Mouse (Mus musculus): ENCODE measurements at regions not wholly inside any gene's neighbourhood (a gene's known extent, or its start where the extent isn't known, plus 50 kb on each side); places are given as distances from the start of the nearest gene placed in this dataset.

DNA sequence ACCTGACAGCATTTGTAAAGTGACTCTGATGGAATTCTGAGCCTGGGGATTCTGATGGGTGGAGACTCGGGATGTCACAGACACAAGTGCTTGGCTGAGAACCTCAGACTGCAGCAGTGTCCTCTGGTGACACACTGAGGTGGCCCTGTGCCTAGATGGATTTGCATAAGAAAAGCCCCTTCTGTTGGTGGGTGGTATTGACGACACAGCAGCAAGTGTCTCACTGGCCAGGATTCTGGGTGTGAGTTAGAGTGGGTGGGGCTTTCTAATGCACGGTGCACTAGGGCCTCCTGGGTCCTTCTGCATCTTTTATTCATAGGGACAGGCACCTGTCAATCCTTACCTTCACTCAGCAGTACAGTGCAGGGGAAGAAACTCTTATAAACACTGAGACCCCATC, 100.9 kb upstream of the Kazn start:
- no peak for DNase-seq (ENCODE audit: extremely low spot score, low spot score)

DNA sequence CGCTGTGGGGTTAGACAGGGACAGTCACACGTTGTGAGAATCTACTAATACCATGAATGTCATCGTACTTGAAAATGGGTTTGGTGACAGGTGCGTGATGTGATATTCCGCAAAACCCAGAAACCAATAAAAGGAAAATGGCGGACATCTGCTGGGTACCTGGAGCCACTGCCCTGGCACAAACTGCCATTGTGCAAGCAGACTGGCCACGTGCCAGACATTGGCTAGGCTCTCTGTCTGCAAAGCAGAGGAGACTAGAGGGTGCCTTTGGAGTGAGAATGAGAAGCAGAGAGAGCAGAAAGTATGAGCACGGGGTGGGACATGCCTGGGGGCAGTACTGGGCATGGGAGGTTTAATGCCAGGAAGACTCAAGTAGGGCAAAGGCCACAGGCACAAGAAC, 98.5 kb upstream of the Kazn start:
- Histone ChIP-seq H3K36me3 (replicated peaks) (no peaks in the 10 kb centered on the region; the same call in 1 of the 2 replicates), H3K9me3 (no peaks in the 10 kb centered on the region; the same call in 1 of the 2 replicates), H3K27me3 (ENCODE audit: poor library complexity, severe bottlenecking) (no peaks in the 10 kb centered on the region), H3K4me1 (peaks cover 22% of the 10 kb centered on the region), H3K27ac (no peak overlapping the region), H3K4me3 (no peak overlapping the region)
- DNase-seq (ENCODE audit: extremely low spot score, low spot score), result no peak
- whole genome bisulfite sequencing, result 92% methylated on average over 8 of the region's 8 CpGs

More for the DNA sequence above, 100.9 kb upstream of the Kazn start:
- Histone ChIP-seq H3K4me1 (peaks cover 33% of the 10 kb centered on the region), H3K27me3 (ENCODE audit: poor library complexity, severe bottlenecking) (no peaks in the 10 kb centered on the region), H3K9me3 (no peaks in the 10 kb centered on the region; the same call in 1 of the 2 replicates), H3K36me3 (replicated peaks) (peaks cover 3% of the 10 kb centered on the region; the same call in 1 of the 2 replicates), H3K4me3 (no peak overlapping the region), H3K27ac (no peak overlapping the region)
- WGBS, result 21% methylated on average over 3 of the region's 3 CpGs

DNA sequence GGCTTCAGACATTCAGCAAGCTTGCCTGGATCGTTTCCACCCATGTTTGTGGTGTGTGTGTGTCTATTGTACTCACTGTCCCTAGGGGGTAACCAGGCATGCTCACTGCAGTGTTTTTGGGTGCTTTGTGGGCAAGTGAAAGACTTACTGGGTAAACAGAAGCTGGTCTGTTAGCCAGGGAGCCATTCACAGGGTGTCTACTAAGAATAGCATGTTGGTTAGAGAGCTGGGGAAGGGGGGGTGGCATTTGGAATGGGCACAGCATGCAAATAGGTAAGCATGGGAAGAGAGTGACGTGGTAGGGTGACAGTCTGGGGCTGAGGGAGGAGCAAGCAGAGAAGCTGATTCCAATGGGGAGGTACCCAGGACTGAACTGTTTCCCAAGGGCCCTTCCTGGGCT, 97.7 kb upstream of the Kazn start:
- H3K9me3 ChIP-seq, result no peaks in the 10 kb centered on the region; the same call in 1 of the 2 replicates
- H3K4me3 ChIP-seq, result no peak overlapping the region
- DNase-seq (ENCODE audit: extremely low spot score, low spot score), result no peak
- no peaks in the 10 kb centered on the region; the same call in 1 of the 2 replicates for H3K36me3 ChIP-seq (replicated peaks)
- 68% methylated on average over 2 of the region's 2 CpGs for WGBS
- peaks cover 17% of the 10 kb centered on the region for H3K4me1 ChIP-seq
- peak overlapping the region; percentile 2; the same call in 1 of the 2 replicates for H3K27ac ChIP-seq
- no peaks in the 10 kb centered on the region for H3K27me3 ChIP-seq (ENCODE audit: poor library complexity, severe bottlenecking)

DNA sequence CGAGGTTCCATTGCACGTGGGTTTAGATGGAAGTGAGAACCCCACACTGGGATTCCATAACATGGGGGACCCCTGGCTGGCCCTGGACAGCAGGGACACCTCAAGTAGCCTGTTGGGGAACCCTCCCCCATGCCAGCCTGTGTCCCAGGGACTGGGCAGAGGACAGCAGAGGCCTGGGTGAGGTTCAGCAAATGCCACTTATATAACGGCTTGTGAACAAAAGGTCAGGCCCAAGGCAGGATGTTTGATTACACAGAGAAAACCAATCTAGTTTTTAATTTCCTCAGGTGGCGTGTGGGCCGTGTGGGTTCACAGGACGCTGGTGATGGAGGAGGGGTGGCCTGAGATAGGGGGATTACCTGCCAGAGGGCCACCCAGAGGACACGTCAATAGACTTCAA, 94.9 kb upstream of the Kazn start:
- no peaks in the 10 kb centered on the region for H3K4me1 ChIP-seq
- 90% methylated on average over 7 of the region's 7 CpGs for WGBS
- H3K27me3 ChIP-seq (ENCODE audit: poor library complexity, severe bottlenecking), result no peaks in the 10 kb centered on the region
- no peak for DNase-seq (ENCODE audit: extremely low spot score, low spot score)
- no peak overlapping the region for H3K4me3 ChIP-seq
- no peak overlapping the region for H3K27ac ChIP-seq
- no peaks in the 10 kb centered on the region; the same call in 1 of the 2 replicates for H3K36me3 ChIP-seq (replicated peaks)
- peaks cover 19% of the 10 kb centered on the region; the same call in 1 of the 2 replicates for H3K9me3 ChIP-seq

DNA sequence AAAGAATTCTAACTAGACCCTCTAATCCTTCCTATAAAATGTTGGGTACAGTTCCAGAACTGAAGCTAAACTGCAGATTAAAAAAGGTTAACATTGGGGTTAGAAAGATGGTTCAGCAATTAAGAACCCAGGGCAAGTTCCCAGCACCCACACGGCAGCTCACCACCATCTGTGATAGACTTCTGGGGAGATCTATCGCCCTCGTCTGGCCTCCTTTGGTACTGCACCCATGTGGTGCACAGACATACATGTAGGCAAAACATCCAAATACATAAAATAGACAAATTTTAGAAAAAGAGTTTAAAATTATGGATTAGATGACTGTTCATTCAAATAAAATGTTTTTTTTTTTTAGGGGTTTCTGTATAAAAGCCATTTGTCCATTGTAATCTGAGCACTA, 91.4 kb upstream of the Kazn start:
- H3K4me1 ChIP-seq, result no peaks in the 10 kb centered on the region
- H3K27me3 ChIP-seq (ENCODE audit: poor library complexity, severe bottlenecking), result no peaks in the 10 kb centered on the region
- no peaks in the 10 kb centered on the region; the same call in 1 of the 2 replicates for H3K36me3 ChIP-seq (replicated peaks)
- no peak overlapping the region for H3K4me3 ChIP-seq
- 90% methylated on average over 3 of the region's 3 CpGs for WGBS
- no peak overlapping the region for H3K27ac ChIP-seq
- DNase-seq (ENCODE audit: extremely low spot score, low spot score), result no peak
- peaks cover 26% of the 10 kb centered on the region; the same call in 1 of the 2 replicates for H3K9me3 ChIP-seq

DNA sequence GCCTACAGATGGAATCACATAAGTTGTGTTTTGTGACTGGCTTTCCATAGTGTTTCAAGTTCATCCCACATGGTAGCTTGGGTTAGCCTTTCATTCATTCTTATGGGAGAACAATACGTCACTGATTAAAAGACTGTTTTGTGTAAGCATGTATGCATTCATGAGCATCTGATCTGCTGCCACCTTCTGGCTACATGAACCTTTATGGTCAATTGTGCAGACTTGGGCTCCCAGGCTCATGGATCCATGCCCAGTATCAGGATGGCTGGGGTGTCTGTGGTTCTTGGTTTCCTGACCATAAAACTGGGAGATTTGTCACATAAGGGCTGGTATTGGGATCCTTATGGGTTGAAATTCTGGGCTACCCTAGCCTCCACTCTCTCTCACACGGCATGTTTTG, 90.4 kb upstream of the Kazn start:
- Histone ChIP-seq H3K4me1 (no peaks in the 10 kb centered on the region), H3K27me3 (ENCODE audit: poor library complexity, severe bottlenecking) (no peaks in the 10 kb centered on the region), H3K4me3 (no peak overlapping the region), H3K36me3 (replicated peaks) (no peaks in the 10 kb centered on the region), H3K9me3 (peaks cover 26% of the 10 kb centered on the region; the same call in 1 of the 2 replicates), H3K27ac (no peak overlapping the region)
- DNase-seq (ENCODE audit: extremely low spot score, low spot score), result no peak
- 92% methylated on average over 2 of the region's 2 CpGs for WGBS

DNA sequence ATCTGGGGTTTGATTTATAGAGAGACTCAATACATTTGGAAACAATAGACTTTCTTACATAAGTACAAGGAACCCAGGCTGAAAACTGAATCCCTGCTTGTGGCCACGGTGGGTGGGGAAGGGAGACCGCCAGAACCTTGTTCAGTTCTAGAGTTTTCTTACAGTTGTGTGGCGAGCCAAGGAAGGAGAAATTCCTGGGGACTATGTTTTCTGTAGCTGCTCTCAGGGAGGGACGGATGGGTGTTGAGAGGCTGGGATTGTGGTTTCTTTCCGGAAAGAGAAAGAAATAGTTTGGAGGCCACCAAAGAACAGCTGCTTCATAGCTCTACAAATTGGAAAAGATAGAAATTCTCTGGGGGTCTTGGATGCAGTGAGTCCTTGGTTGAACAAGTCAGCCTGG, 87.3 kb upstream of the Kazn start:
- Histone ChIP-seq H3K27ac (no peak overlapping the region), H3K27me3 (ENCODE audit: poor library complexity, severe bottlenecking) (no peaks in the 10 kb centered on the region), H3K4me3 (no peak overlapping the region), H3K9me3 (peaks cover 24% of the 10 kb centered on the region; the same call in 1 of the 2 replicates), H3K36me3 (replicated peaks) (no peaks in the 10 kb centered on the region), H3K4me1 (peaks cover 5% of the 10 kb centered on the region)
- WGBS, result 88% methylated on average over 5 of the region's 5 CpGs
- no peak for DNase-seq (ENCODE audit: extremely low spot score, low spot score)

DNA sequence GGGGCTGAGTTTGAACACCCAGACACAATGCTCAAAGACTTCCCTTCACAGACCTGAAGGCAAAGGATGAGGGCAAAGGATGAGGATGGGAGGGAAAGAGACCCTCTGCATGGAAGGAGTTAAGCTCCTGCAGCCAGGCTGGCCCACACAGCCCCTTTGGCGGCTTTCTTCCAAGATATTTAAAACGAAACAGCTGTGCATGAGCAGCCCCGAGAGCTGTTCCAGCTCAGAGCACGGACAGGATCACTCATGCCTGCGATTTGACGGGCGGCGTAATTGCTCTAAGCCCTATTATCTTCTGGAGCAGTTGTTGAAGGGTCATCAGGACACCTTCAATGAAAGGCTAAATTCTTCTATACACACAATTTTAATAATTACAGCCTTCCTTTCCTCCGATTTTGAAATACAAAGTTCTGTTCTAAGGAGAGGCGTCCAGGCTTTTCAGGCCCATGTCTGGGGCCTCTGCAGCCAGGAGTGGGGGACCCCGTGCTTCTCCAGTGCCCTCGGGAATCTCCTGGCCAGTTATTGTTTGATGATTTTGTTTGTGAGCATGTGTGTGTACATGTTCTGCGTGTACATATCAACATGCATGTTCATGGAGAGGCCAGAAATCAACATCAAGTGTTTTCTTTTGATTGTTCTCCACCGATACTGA, 82.1 kb upstream of the Kazn start:
- Histone ChIP-seq H3K4me1 (peaks cover 13% of the 10 kb centered on the region), H3K27ac (0 out of 2 replicates have a peak overlapping the region, but pooled peaks have one; percentile 20), H3K36me3 (replicated peaks) (no peaks in the 10 kb centered on the region), H3K4me3 (no peak overlapping the region), H3K27me3 (ENCODE audit: poor library complexity, severe bottlenecking) (no peaks in the 10 kb centered on the region), H3K9me3 (no peaks in the 10 kb centered on the region)
- peak; percentile 28 for DNase-seq (ENCODE audit: extremely low spot score, low spot score)
- WGBS, result 44% methylated on average over 14 of the region's 14 CpGs

DNA sequence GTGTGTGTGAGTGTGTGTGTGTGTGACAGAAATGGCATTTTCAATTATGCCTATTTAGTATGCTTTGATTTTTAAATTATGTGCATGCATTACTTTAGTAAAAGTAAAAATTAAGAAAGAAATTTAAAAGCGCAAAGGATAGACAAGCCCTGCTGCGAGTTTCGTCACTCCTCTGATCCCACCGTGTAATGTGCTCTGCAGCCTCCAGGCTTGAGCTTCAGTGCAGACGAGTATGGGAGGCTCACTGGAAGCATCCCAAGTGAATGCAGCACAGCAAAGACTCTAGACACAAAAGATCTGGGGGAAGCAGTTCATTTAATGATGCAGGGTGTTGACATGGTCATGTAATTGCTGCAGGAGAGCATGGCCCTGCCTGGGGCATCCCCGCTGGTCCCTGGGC, 71.1 kb upstream of the Kazn start:
- Histone ChIP-seq H3K4me3 (no peak overlapping the region), H3K27me3 (ENCODE audit: poor library complexity, severe bottlenecking) (no peaks in the 10 kb centered on the region), H3K27ac (no peak overlapping the region), H3K4me1 (no peaks in the 10 kb centered on the region), H3K9me3 (peaks cover 20% of the 10 kb centered on the region), H3K36me3 (replicated peaks) (peaks cover 8% of the 10 kb centered on the region)
- 91% methylated on average over 6 of the region's 6 CpGs for WGBS
- no peak for DNase-seq (ENCODE audit: extremely low spot score, low spot score)

DNA sequence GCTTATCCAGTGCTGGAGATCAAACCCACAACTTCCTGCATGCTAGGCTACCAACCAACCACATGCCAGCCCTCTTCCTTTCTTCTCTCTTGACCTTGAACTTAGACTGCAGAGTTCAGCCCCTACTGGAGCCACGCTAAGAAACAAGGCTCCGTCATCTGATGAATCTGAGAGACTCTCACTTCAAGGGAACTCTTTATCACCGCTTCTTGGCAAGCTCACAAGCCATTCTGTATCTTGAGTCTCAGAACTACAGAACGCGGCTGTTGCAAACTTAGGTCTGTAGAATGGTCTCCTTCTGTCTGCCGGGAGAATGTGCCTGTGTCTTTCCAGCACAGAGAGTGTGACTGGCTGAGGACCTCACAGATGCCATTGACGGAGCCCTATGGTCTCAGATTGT, 69.1 kb upstream of the Kazn start:
- H3K36me3 ChIP-seq (replicated peaks), result peaks cover 8% of the 10 kb centered on the region
- H3K9me3 ChIP-seq, result peaks cover 20% of the 10 kb centered on the region
- DNase-seq (ENCODE audit: extremely low spot score, low spot score), result no peak
- 92% methylated on average over 7 of the region's 7 CpGs for WGBS
- H3K4me3 ChIP-seq, result no peak overlapping the region
- H3K27me3 ChIP-seq (ENCODE audit: poor library complexity, severe bottlenecking), result no peaks in the 10 kb centered on the region
- no peak overlapping the region for H3K27ac ChIP-seq
- peaks cover 4% of the 10 kb centered on the region for H3K4me1 ChIP-seq

DNA sequence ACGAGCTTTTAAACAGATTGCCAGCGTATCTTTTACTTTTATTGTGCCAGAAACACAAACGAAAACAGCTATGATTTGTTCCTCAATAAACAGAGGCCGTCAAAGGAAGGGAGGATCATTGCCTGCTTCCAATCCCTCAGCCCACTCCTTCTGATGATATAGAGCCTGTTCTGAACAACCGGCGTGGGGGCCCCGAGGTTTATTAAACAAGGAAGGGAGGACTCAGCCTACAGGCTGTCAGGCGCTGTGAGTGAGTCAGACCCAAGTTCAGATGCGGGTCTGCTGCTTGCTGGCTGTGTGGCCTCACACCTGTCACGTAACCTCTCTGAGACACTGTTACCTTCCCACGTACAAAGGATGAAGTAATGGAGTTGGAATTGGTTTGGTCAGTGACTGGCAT, 68.1 kb upstream of the Kazn start:
- Histone ChIP-seq H3K27ac (no peak overlapping the region), H3K9me3 (peaks cover 18% of the 10 kb centered on the region), H3K36me3 (replicated peaks) (peaks cover 8% of the 10 kb centered on the region), H3K4me3 (no peak overlapping the region), H3K4me1 (peaks cover 14% of the 10 kb centered on the region), H3K27me3 (ENCODE audit: poor library complexity, severe bottlenecking) (no peaks in the 10 kb centered on the region)
- WGBS, result 87% methylated on average over 11 of the region's 11 CpGs
- DNase-seq (ENCODE audit: extremely low spot score, low spot score), result no peak

DNA sequence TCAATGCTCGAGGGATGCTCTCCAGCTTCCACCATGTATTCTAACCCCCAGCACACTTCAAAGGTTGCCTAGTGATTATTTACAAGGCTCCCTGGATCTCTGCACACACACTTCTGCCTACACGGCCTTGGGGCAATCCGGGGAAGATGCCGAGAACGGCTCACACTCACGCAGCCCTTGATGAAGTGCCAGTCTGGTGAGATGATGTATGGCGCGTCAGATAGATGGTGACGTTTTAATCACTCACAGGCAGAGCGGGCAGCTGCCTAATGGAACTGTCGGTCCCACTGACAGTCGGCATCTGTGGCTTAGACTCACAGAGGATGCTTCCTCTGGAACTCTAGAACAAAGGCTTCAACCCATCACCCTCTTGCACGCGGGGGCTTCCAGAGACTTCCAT, 66.9 kb upstream of the Kazn start:
- no peak overlapping the region for H3K4me3 ChIP-seq
- 93% methylated on average over 14 of the region's 14 CpGs for WGBS
- no peaks in the 10 kb centered on the region for H3K27me3 ChIP-seq (ENCODE audit: poor library complexity, severe bottlenecking)
- DNase-seq (ENCODE audit: extremely low spot score, low spot score), result no peak
- no peak overlapping the region for H3K27ac ChIP-seq
- H3K4me1 ChIP-seq, result peaks cover 26% of the 10 kb centered on the region
- H3K36me3 ChIP-seq (replicated peaks), result 0 out of 2 replicates have a peak, but pooled peaks cover 3% of the 10 kb centered on the region
- peaks cover 7% of the 10 kb centered on the region for H3K9me3 ChIP-seq

DNA sequence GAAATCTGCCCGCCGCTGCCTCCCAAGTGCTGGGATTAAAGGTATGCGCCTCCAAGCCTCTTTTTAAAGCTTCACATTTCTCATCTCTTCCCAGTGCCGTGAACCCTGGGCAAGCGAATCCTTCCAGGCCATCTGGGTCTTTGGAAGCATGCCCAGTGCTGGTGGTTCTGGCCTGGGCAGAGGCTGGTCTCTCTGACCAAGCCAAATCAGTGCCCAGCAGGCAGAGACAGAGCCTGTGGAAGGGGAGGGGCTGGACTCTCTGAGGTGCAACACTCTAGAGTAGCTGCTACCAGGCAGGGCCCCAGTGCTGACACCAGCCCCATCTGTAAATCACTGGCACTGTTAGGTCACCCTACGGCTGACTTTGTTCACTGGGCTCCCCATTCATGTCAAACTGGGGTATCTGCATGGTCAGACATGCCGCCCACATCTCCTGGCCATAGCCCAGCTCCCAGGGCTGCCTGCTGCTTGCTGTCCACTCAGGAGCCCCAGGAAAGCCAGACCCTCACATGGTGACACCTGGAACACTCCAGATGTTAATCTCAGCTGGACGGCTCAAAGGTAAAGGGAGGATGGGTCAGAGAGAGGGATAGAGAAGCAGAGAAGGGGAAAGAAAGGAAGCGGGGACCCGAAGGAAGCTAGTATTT, 64.3 kb upstream of the Kazn start:
- no peaks in the 10 kb centered on the region for H3K9me3 ChIP-seq
- 0 out of 2 replicates have a peak overlapping the region, but pooled peaks have one; percentile 5 for H3K27ac ChIP-seq
- H3K36me3 ChIP-seq (replicated peaks), result no peaks in the 10 kb centered on the region
- WGBS, result 79% methylated on average over 10 of the region's 10 CpGs
- peaks cover 37% of the 10 kb centered on the region for H3K4me1 ChIP-seq
- no peak for DNase-seq (ENCODE audit: extremely low spot score, low spot score)
- no peak overlapping the region for H3K4me3 ChIP-seq
- no peaks in the 10 kb centered on the region for H3K27me3 ChIP-seq (ENCODE audit: poor library complexity, severe bottlenecking)

Measured in forebrain, embryonic 10.5 days (tissue).